ENCODE assay signal across 20 mouse cellular contexts in the genomic region with DNA sequence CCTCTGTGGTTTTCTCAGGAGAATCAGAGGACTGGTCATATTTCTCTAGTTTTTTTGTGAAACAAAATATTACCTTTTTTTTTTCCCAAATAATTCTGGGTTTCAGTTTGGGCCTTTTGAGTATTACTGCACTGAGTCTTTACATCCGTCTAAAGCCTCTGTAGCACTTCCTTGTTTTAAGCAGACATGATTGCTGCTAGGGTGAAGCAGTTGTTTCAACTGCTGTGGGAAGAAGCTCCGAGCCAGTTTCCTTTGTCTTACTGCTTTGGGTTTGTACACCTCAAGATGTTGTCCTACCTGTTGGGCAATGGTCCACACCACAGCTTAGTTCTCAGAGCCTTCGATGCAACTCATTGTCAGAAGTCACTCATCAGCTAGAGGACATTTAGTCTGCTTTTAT. TPM values are rescaled to one million over a fixed set of nuclear protein-coding genes. Genes with fewer than 3 reads are reported as not detected.
"Had no signal": no experiment of that assay in that cellular context is flagged by ENCODE, and none has a peak within 500 bp of the region (broad histone marks: within the 10 kb centered on the region; RNA-seq: fewer than 3 reads in every experiment).

No protein-coding gene starts in this region.

- ATAC-seq: intestine, postnatal 0 days; liver, embryonic 12.5 days had no signal

- H3K4me3 ChIP-seq: kidney, embryonic 15.5 days; limb, embryonic 15.5 days; liver, embryonic 12.5 days; midbrain, embryonic 10.5 days; neural tube, embryonic 12.5 days; stomach, embryonic 15.5 days had no signal

- H3K9ac ChIP-seq: kidney, embryonic 15.5 days; limb, embryonic 15.5 days; liver, embryonic 12.5 days; lung, embryonic 14.5 days; neural tube, embryonic 12.5 days; stomach, embryonic 15.5 days had no signal

- H3K27ac ChIP-seq: kidney, embryonic 15.5 days; limb, embryonic 15.5 days; liver, embryonic 12.5 days; midbrain, embryonic 10.5 days; neural tube, embryonic 12.5 days; stomach, embryonic 15.5 days had no signal

- DNase-seq: kidney, postnatal 14 days; lung, embryonic 14.5 days; lung, postnatal 10 days; lung, postnatal 4 days; midbrain, embryonic 14.5 days; retina, postnatal 1 day; right cerebral cortex, postnatal 4 days; spleen, adult 18-20 months; thymus, adult 2 months; thymus, postnatal 36 days had no signal

- H3K4me2 ChIP-seq: kidney, embryonic 15.5 days; limb, embryonic 15.5 days; liver, embryonic 12.5 days; lung, embryonic 14.5 days; neural tube, embryonic 12.5 days; stomach, embryonic 15.5 days had no signal

- H3K4me1 ChIP-seq: kidney, embryonic 15.5 days; limb, embryonic 15.5 days; liver, embryonic 12.5 days; midbrain, embryonic 10.5 days; neural tube, embryonic 12.5 days; stomach, embryonic 15.5 days had no signal

- H3K9me3 ChIP-seq: kidney, embryonic 15.5 days; limb, embryonic 15.5 days; liver, embryonic 12.5 days; midbrain, embryonic 10.5 days; neural tube, embryonic 12.5 days; stomach, embryonic 15.5 days had no signal

- H3K36me3 ChIP-seq: kidney, embryonic 15.5 days; limb, embryonic 15.5 days; liver, embryonic 12.5 days; neural tube, embryonic 12.5 days; stomach, embryonic 15.5 days had no signal

- H3K27me3 ChIP-seq: kidney, embryonic 15.5 days; limb, embryonic 15.5 days; liver, embryonic 12.5 days; neural tube, embryonic 12.5 days; stomach, embryonic 15.5 days had no signal

RNA-seq across cellular contexts. Expression of a gene that starts 29.1 kb away (rescaled TPM):
- total RNA-seq: layer of hippocampus, postnatal 14 days; left cerebral cortex, adult 18-20 months; left cerebral cortex, postnatal 10 days had no signal
